1 mouse cellular context compared by ENCODE assay signal in the genomic region with DNA sequence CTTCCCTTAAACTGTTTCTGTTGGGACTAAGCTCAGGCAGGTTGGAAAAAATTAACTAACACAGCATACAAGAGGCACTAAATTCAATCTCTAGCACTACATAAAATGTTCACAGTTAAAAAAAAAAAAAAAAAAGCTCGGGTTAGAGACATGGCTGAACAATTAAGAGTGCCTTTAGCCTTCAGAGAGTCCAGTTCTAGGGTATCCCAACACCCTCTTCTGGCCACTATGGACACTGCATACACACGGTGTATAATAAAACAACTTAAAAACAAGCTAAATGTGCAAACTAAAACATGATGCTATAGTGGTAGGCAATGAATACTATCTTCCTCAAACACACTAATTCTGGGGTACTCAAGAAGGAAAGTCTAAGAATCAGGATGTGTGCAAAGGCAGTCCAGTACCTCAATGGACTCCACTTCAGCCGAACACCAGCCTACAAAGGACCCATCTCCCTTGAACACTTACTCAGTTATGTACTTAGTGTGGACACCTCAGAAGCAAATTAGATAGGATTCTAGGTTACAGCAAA.
TF ChIP-seq lines count a peak whose summit lies in the region.

No protein-coding gene starts in this region.

TF ChIP-seq in CH12.LX, 34 proteins besides CTCF, POLR2A, EP300 and RAD21:
- TF ChIP-seq NRF1 (IDR thresholded peaks at IDR 0.05; ENCODE audit: low read depth, low read length) (no peak), TBP (conservative IDR thresholded peaks at IDR 0.05; ENCODE audit: low read depth, low read length) (no peak), ELF1 (IDR thresholded peaks at IDR 0.05; ENCODE audit: low read depth, low read length) (no peak), E2F4 (IDR thresholded peaks at IDR 0.05; ENCODE audit: insufficient replicate concordance, low read depth, low read length) (no peak), POLR2AphosphoS2 (IDR thresholded peaks at IDR 0.05; ENCODE audit: low read depth, low read length) (peak; percentile 48), SIN3A (IDR thresholded peaks at IDR 0.05; ENCODE audit: low read length) (no peak), MYC (IDR thresholded peaks at IDR 0.05; ENCODE audit: low read depth, low read length) (no peak), IRF4 (IDR thresholded peaks at IDR 0.05; ENCODE audit: low read depth, low read length) (no peak), KAT2A (IDR thresholded peaks at IDR 0.05; ENCODE audit: insufficient replicate concordance, low read length) (no peak), CHD1 (IDR thresholded peaks at IDR 0.05; ENCODE audit: low read depth, low read length) (no peak), ZNF384 (IDR thresholded peaks at IDR 0.05; ENCODE audit: low read depth, low read length) (peak; percentile 68), UBTF (IDR thresholded peaks at IDR 0.05; ENCODE audit: low read depth, low read length) (no peak), NELFE (IDR thresholded peaks at IDR 0.05; ENCODE audit: low read depth, low read length) (no peak), MAFK (IDR thresholded peaks at IDR 0.05; ENCODE audit: insufficient replicate concordance, low read length) (no peak), JUND (conservative IDR thresholded peaks at IDR 0.05; ENCODE audit: low read depth, low read length) (no peak), HCFC1 (IDR thresholded peaks at IDR 0.05; ENCODE audit: low read depth, low read length) (no peak), JUN (IDR thresholded peaks at IDR 0.05; ENCODE audit: insufficient read depth, low read depth, low read length) (no peak)
TF ChIP-seq in CH12.LX: peak in this region for 2.
